Mouse (Mus musculus): Measurements from ENCODE around the gene Slc2a13. TPM values are rescaled to one million over a fixed set of nuclear protein-coding genes. Genes with fewer than 3 reads are reported as not detected.

Slc2a13 gene
- polyA plus RNA-seq, 1 experiment from 2014 or later: 8.9 TPM

DNA sequence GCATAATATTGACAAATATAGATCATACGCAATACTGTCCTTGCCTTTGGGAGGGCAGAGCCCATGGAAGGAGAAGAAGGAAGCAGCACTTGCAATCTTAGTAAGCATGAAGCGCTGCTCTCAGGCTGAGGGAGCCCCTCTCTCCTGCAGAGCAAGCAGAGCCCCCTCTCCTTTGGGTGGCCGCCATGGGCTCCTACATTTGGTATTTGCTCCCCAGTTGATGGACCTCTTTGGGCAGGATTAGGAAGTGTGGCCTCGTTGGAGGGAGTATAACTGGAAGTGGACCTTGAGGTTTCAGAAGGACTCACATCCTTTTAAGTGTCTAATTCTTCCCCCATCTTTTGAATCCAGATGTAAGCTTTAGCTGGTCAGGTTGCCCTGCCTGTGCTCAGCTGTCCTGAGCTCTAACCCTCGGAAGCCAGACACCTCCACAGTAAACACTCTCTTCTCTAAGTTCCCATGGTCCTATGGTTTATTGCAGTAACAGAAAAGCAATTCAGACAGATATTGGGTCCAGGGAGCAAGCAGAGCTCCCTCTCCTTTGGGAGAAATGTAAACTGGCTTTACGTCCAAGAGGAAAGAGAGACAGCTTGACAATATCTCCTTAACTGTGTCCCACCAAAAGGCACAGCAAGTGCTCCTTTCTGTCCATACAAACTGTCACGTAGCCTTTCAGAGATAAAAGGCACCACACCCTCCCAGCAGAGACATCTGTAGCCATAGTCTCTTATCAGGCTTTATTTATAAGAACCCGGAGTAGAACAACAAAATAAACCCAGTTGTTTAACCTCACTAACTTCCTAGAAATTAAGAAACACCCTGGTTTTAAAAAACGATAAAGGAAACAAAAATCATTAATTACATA lies 321.3 kb downstream of the Slc2a13 start:
- Histone ChIP-seq H3K9ac (no peak overlapping the region), H3K4me1 (replicated peaks; ENCODE audit: control insufficient read depth, insufficient read depth, low read length) (no peaks in the 10 kb centered on the region), H3K4me2 (replicated peaks) (no peak overlapping the region), H3K4me3 (replicated peaks; ENCODE audit: low read length) (no peak overlapping the region), H3K36me3 (replicated peaks; ENCODE audit: control insufficient read depth, insufficient read depth) (no peaks in the 10 kb centered on the region), H3K27ac (no peak overlapping the region), H3K9me3 (ENCODE audit: control insufficient read depth, low read length) (no peaks in the 10 kb centered on the region), H3K27me3 (ENCODE audit: control insufficient read depth, insufficient read depth, low read length) (no peaks in the 10 kb centered on the region)
- no peak for DNase-seq (ENCODE audit: low spot score)
- WGBS: 77% methylated on average over 9 of the region's 9 CpGs
- ATAC-seq (ENCODE audit: low FRiP score): no peak

DNA sequence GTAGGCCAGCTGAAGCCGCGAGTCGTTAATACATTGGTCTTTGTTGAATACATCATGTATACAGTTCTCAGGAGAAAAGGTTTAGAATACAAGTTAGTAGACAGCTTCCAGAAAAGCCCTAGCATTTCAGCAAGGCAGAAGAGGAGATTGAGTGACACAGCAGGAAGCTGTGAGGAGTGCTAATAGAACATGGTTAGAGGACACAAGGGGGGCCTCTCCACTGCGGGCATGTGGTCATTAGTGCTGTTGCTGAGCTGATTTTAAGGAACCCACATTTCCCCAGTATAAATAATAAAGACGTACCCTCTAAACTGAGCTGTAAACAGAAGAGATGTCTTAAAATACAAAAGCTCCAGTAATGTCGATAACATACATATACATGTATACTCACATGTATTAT lies 322.2 kb downstream of the Slc2a13 start:
- no peak overlapping the region for H3K4me2 ChIP-seq (replicated peaks)
- DNase-seq (ENCODE audit: low spot score) (no peak), ATAC-seq (ENCODE audit: low FRiP score) (no peak)
- no peaks in the 10 kb centered on the region for H3K4me1 ChIP-seq (replicated peaks; ENCODE audit: control insufficient read depth, insufficient read depth, low read length)
- WGBS: 67% methylated on average over 6 of the region's 6 CpGs
- no peak overlapping the region for H3K27ac ChIP-seq
- H3K9me3 ChIP-seq (ENCODE audit: control insufficient read depth, low read length): no peaks in the 10 kb centered on the region
- no peaks in the 10 kb centered on the region for H3K36me3 ChIP-seq (replicated peaks; ENCODE audit: control insufficient read depth, insufficient read depth)
- H3K27me3 ChIP-seq (ENCODE audit: control insufficient read depth, insufficient read depth, low read length): no peaks in the 10 kb centered on the region
- H3K4me3 ChIP-seq (replicated peaks; ENCODE audit: low read length): no peak overlapping the region
- no peak overlapping the region for H3K9ac ChIP-seq

DNA sequence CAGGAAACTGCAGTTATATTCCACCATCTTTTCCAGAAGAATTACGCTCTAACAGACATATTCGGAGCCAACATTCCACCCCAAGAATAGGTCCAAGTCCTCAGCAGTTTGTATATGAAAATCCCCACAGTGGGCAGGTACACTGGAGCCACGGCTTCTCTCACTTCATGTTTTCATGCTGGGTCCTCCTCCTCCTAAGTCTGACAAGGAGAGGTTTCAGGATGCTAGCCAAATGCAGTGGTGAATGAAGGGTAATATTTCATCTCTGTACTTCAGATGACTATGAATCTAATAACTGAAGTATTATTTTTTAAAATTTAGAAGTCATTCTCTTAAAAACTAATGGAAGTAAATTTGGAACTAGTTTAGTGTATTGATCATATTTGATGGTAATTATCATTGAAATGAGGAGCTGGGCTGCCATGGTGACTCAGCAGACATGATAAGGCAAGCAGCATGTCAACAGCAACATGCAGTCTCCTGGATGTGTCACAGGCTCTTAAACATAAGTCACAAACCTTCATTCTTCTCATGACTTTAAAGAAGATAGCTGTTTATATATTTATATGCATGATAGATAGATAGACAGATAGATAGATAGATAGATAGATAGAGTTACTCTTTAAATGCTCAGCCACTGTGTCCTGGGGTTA lies 332.3 kb downstream of the Slc2a13 start:
- ATAC-seq (ENCODE audit: low FRiP score): no peak
- H3K4me2 ChIP-seq (replicated peaks): no peak overlapping the region
- H3K36me3 ChIP-seq (replicated peaks; ENCODE audit: control insufficient read depth, insufficient read depth): no peaks in the 10 kb centered on the region
- H3K9me3 ChIP-seq (ENCODE audit: control insufficient read depth, low read length): no peaks in the 10 kb centered on the region
- H3K27me3 ChIP-seq (ENCODE audit: control insufficient read depth, insufficient read depth, low read length): no peaks in the 10 kb centered on the region
- H3K4me1 ChIP-seq (replicated peaks; ENCODE audit: control insufficient read depth, insufficient read depth, low read length): no peaks in the 10 kb centered on the region
- H3K9ac ChIP-seq: no peak overlapping the region
- 90% methylated on average over 3 of the region's 3 CpGs for WGBS
- no peak for DNase-seq (ENCODE audit: low spot score)
- no peak overlapping the region for H3K27ac ChIP-seq
- H3K4me3 ChIP-seq (replicated peaks; ENCODE audit: low read length): no peak overlapping the region

DNA sequence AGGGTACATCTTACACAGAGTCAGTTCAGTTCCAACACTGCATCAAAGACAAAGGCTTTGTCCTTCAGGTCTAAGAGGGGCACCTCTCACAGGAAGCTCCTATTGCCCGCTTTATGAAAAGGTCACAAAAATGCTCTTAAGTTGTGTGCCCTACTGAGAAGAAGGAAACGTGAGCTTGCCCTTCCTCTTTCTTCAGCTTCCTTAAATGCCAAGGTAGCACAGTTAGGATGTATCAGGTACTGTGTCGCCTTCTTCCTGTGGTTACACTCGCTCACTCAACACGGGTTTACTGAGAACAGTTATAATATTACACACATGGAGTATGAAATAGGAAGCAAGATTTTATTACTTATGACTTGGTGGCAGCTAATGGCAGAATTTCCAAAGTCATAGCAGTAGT lies 335.8 kb downstream of the Slc2a13 start:
- no peaks in the 10 kb centered on the region for H3K27me3 ChIP-seq (ENCODE audit: control insufficient read depth, insufficient read depth, low read length)
- 86% methylated on average over 5 of the region's 5 CpGs for WGBS

More for the DNA sequence above, 335.8 kb downstream of the Slc2a13 start:
- H3K4me1 ChIP-seq (replicated peaks; ENCODE audit: control insufficient read depth, insufficient read depth, low read length): no peaks in the 10 kb centered on the region
- H3K9me3 ChIP-seq (ENCODE audit: control insufficient read depth, low read length): no peaks in the 10 kb centered on the region
- H3K9ac ChIP-seq: no peak overlapping the region
- no peak overlapping the region for H3K4me2 ChIP-seq (replicated peaks)
- ATAC-seq (ENCODE audit: low FRiP score) (no peak), DNase-seq (ENCODE audit: low spot score) (no peak)
- no peaks in the 10 kb centered on the region for H3K36me3 ChIP-seq (replicated peaks; ENCODE audit: control insufficient read depth, insufficient read depth)
- H3K27ac ChIP-seq: no peak overlapping the region
- no peak overlapping the region for H3K4me3 ChIP-seq (replicated peaks; ENCODE audit: low read length)

Other genes with a start within 250 kb of the Slc2a13 start
- gene Lrrk2, start 99.9 kb upstream of the Slc2a13 start, polyA plus RNA-seq (2014; fragmentation: Nextera tagmentation; extraction: Ambion mirVana): 3.4 and 4.3 TPM in 2 replicates